Mouse (Mus musculus): ENCODE results near the gene Igfbp2.

Igfbp2 gene

GRCm38 (mm10) chr1:72871697-72872411 is 47.6 kb downstream of the Igfbp2 start:
- peak; percentile 92 for DNase-seq (ENCODE audit: low read depth, low spot score)

- DNase-seq (ENCODE audit: low read depth, low spot score) = peak; percentile 95
Measured at GRCm38 (mm10) chr1:72872521-72872920, 48.2 kb downstream of the Igfbp2 start.

- DNase-seq (ENCODE audit: low read depth, low spot score) = peak; percentile 65
Measured at GRCm38 (mm10) chr1:72873078-72873477, 48.8 kb downstream of the Igfbp2 start.

- peak; percentile 83 for DNase-seq (ENCODE audit: low read depth, low spot score)
Measured at GRCm38 (mm10) chr1:72873511-72874286, 49.4 kb downstream of the Igfbp2 start.

GRCm38 (mm10) chr1:72874287-72875211 is 50.2 kb downstream of the Igfbp2 start, which contains the start of gene Igfbp5:
Igfbp5 (minus strand) TSS chr1:72874884.
- peak; percentile 83 for DNase-seq (ENCODE audit: low read depth, low spot score)

GRCm38 (mm10) chr1:72875708-72876107 is 51.4 kb downstream of the Igfbp2 start:
- DNase-seq (ENCODE audit: low read depth, low spot score) = no peak

GRCm38 (mm10) chr1:72876111-72876510 is 51.8 kb downstream of the Igfbp2 start:
- peak; percentile 79 for DNase-seq (ENCODE audit: low read depth, low spot score)

- peak; percentile 89 for DNase-seq (ENCODE audit: low read depth, low spot score)
Measured at GRCm38 (mm10) chr1:72877892-72878291, 53.6 kb downstream of the Igfbp2 start.

- DNase-seq (ENCODE audit: low read depth, low spot score) = no peak
Measured at GRCm38 (mm10) chr1:72878473-72879318, 54.4 kb downstream of the Igfbp2 start.

- no peak for DNase-seq (ENCODE audit: low read depth, low spot score)
Measured at GRCm38 (mm10) chr1:72879319-72879634, 55.0 kb downstream of the Igfbp2 start.

- DNase-seq (ENCODE audit: low read depth, low spot score) = no peak
Measured at GRCm38 (mm10) chr1:72885111-72885818, 61.0 kb downstream of the Igfbp2 start.

- no peak for DNase-seq (ENCODE audit: low read depth, low spot score)
Measured at GRCm38 (mm10) chr1:72885819-72886169, 61.5 kb downstream of the Igfbp2 start.

- peak; percentile 26 for DNase-seq (ENCODE audit: low read depth, low spot score)
Measured at GRCm38 (mm10) chr1:72887910-72888309, 63.6 kb downstream of the Igfbp2 start.

GRCm38 (mm10) chr1:72895821-72896220 is 71.5 kb downstream of the Igfbp2 start:
- no peak for DNase-seq (ENCODE audit: low read depth, low spot score)

All from brain, adult 2 months (tissue).